Mouse (Mus musculus) right cerebral cortex, postnatal 36 days (tissue): ENCODE results near the gene Grin2c.

Experiments
- DNase-seq, 2 experiments: peaks; one replicate each; pipeline ENCODE4 v3.0.0; 2022; ENCODE audit warnings: low spot score in 2 of 2, mixed read lengths in 1 of 2

The Grin2c gene

GRCm38 (mm10) chr11:115283891-115284620 lies 17.0 kb upstream of the Grin2c start:
- DNase-seq = no peak

GRCm38 (mm10) chr11:115283486-115283765 lies 16.4 kb upstream of the Grin2c start:
- no peak for DNase-seq

- DNase-seq = no peak
Observed at GRCm38 (mm10) chr11:115282723-115283485, 15.9 kb upstream of the Grin2c start.

- DNase-seq = no peak
Observed at GRCm38 (mm10) chr11:115282295-115282694, 15.3 kb upstream of the Grin2c start.

GRCm38 (mm10) chr11:115279726-115280125 lies 12.7 kb upstream of the Grin2c start:
- DNase-seq = no peak

GRCm38 (mm10) chr11:115278176-115278575 lies 11.1 kb upstream of the Grin2c start:
- DNase-seq = no peak

- no peak for DNase-seq
Observed at GRCm38 (mm10) chr11:115277604-115277975, 10.5 kb upstream of the Grin2c start.

GRCm38 (mm10) chr11:115276780-115277603 lies 9.9 kb upstream of the Grin2c start, which contains the start of gene Fdxr:
TSS of gene Fdxr (minus strand) at chr11:115277050.
- peak; percentile 95 to 98 for DNase-seq

GRCm38 (mm10) chr11:115275954-115276353 lies 8.9 kb upstream of the Grin2c start:
- DNase-seq = no peak

GRCm38 (mm10) chr11:115275509-115275908 lies 8.5 kb upstream of the Grin2c start:
- DNase-seq = no peak

- no peak for DNase-seq
Observed at GRCm38 (mm10) chr11:115274771-115275170, 7.7 kb upstream of the Grin2c start.

GRCm38 (mm10) chr11:115274178-115274577 lies 7.1 kb upstream of the Grin2c start:
- DNase-seq = no peak

GRCm38 (mm10) chr11:115273735-115274134 lies 6.7 kb upstream of the Grin2c start:
- no peak for DNase-seq

GRCm38 (mm10) chr11:115272894-115273498 lies 6.0 kb upstream of the Grin2c start:
- DNase-seq = no peak

- no peak for DNase-seq
Observed at GRCm38 (mm10) chr11:115271481-115271880, 4.4 kb upstream of the Grin2c start.

- no peak for DNase-seq
Observed at GRCm38 (mm10) chr11:115271052-115271451, 4.0 kb upstream of the Grin2c start.

GRCm38 (mm10) chr11:115270148-115270861 lies 3.3 kb upstream of the Grin2c start:
- peak; percentile 62 to 70 for DNase-seq

- no peak for DNase-seq
Observed at GRCm38 (mm10) chr11:115269330-115270066, 2.5 kb upstream of the Grin2c start.

GRCm38 (mm10) chr11:115267958-115268357 lies 915 bp upstream of the Grin2c start:
- no peak for DNase-seq

GRCm38 (mm10) chr11:115266400-115266778 lies 654 bp downstream of the Grin2c start:
- no peak for DNase-seq
